Mouse (Mus musculus): ENCODE measurements around the gene Sorcs2.

DNA sequence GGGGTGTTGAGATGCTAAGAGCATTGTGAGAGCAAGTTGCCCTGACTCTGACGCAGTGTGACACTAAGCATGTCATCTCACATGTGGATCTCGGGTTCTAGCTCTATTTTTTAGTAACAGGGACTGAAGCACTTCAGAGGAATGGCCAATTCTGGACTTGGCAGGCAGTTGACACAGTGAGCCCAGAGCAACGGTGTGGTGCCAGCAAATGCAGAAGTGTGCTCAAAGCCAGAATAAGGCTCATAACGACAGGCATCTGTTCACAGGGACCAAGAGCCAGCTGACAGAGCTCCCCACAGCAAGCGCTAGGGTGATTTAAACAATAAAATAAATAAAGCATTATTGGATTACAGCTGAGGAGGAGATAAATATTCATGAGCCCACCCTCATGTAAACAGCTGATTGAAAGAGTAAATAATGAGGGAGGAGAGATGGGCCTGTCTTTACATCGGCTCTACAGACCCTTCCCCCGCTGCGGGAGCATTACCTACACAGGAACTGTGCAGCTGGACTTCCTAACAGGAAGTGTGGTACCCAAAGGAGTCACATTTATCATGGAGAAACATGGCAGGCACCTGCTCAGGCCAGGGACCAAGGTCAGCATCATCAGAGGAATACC is 267.4 kb downstream of the Sorcs2 start:
- no peak for TF ChIP-seq POLR2A (IDR thresholded peaks at IDR 0.05; ENCODE audit: borderline replicate concordance, control insufficient read depth, low read depth, low read length)
- no peak for TF ChIP-seq CTCF (IDR thresholded peaks at IDR 0.05; ENCODE audit: control insufficient read depth, insufficient read depth, low read length)
